Mouse (Mus musculus): ENCODE measurements around the gene Crlf2. TPM values are rescaled to one million over a fixed set of nuclear protein-coding genes. Genes with fewer than 3 reads are reported as not detected.

Crlf2 gene
- total RNA-seq, 2 experiments from 2014 or later: 31.5 to 37.7 TPM

- Histone ChIP-seq H3K27ac (no peak overlapping the region), H3K4me3 (no peak overlapping the region)
- TF ChIP-seq CTCF (IDR thresholded peaks at IDR 0.05): no peak
- no peak for DNase-seq (ENCODE audit: extremely low spot score in 1 of 2, low spot score in 2 of 2)
- intact Hi-C loops (cut with DNase I): loop anchor here (5.0 kb wide), 1 partner anchor 513 kb away; no protein-coding TSS in a partner anchor
Observed at GRCm38 (mm10) chr5:109509679-109510078, 49.1 kb downstream of the Crlf2 start.

DNA sequence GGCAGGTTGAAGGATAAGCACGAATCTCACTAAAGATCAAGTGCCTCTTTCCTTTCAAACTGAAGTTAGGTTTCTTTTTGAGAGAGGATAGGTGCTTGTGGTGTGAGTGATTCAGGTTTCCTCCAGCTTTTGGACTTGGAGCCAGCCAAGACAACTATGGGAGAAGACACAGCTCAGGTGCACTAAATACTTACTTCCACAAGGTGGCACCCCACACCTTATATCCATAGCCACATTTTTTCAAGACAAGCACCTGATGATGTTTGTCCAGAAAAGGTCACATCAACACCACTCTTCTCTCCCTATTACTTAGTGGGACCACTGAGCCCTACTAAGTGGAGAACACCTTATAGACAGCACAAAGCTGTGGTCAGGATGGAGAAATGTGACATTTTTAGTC is 52.1 kb downstream of the Crlf2 start:
- H3K27ac ChIP-seq: no peak overlapping the region

More for the DNA sequence above, 52.1 kb downstream of the Crlf2 start:
- peak; percentile 57 for TF ChIP-seq CTCF (IDR thresholded peaks at IDR 0.05)
- DNase-seq (ENCODE audit: extremely low spot score in 1 of 2, low spot score in 2 of 2): peak; percentile 8 to 13
- H3K4me3 ChIP-seq: no peak overlapping the region
- intact Hi-C loops (cut with DNase I): loop anchor here (5.0 kb wide), 1 partner anchor 516 kb away; no protein-coding TSS in a partner anchor

Other genes with a start within 250 kb of the Crlf2 start
- gene Vmn2r16, start 228.8 kb downstream of the Crlf2 start, total RNA-seq (2021): not detected
- gene Vmn2r17, start 139.3 kb downstream of the Crlf2 start, total RNA-seq (2021): not detected
- gene 5430403G16Rik, start 132.0 kb upstream of the Crlf2 start, total RNA-seq (2021): 1 to 10 TPM; 1.9 to 2.1 TPM
- gene 4930522L14Rik, start 192.9 kb upstream of the Crlf2 start, total RNA-seq (2021): 1 to 10 TPM; 2.5 to 3.0 TPM

Data from left cerebral cortex, adult 2 months (tissue).